Mouse (Mus musculus): ENCODE measurements around the gene Susd1. TPM values are rescaled to one million over a fixed set of nuclear protein-coding genes. Genes with fewer than 3 reads are reported as not detected.

Gene Susd1
- polyA plus RNA-seq, 1 experiment from 2014 or later, result 8.3 TPM

Other genes starting within 250 kb of the Susd1 start
- gene Ugcg, start 249.4 kb downstream of the Susd1 start, polyA plus RNA-seq (2014; fragmentation: Nextera tagmentation; extraction: Ambion mirVana), result 14.1 TPM in 2 replicates
- gene Ptbp3, start 110.7 kb upstream of the Susd1 start, polyA plus RNA-seq (2014; fragmentation: Nextera tagmentation; extraction: Ambion mirVana), result 73.7 and 73.8 TPM in 2 replicates
- 15.8 and 17.5 TPM in 2 replicates for gene Hsdl2, start 142.9 kb upstream of the Susd1 start, polyA plus RNA-seq (2014; fragmentation: Nextera tagmentation; extraction: Ambion mirVana)
- 22.0 and 24.1 TPM in 2 replicates for gene E130308A19Rik, start 187.6 kb upstream of the Susd1 start, polyA plus RNA-seq (2014; fragmentation: Nextera tagmentation; extraction: Ambion mirVana)